Mouse (Mus musculus): ENCODE results near the gene Il33. TPM values are rescaled to one million over a fixed set of nuclear protein-coding genes. Genes with fewer than 3 reads are reported as not detected.

Il33 gene
- total RNA-seq (2014; rRNA removed) (13.7 and 15.3 TPM in 2 replicates), polyA plus RNA-seq (2015; fragmentation: Nextera tagmentation; extraction: Ambion mirVana) (16.9 and 19.0 TPM in 2 replicates)

GRCm38 (mm10) chr19:29924638-29925258 is at the start of gene Il33:
Il33 (plus strand) TSS chr19:29925114.
- 0 out of 2 replicates have a peak, but pooled peaks have one; percentile 43 for ATAC-seq
- H3K4me2 ChIP-seq (ENCODE audit: low read depth, low read length) = peak within 1 kb of the TSS; percentile 36

GRCm38 (mm10) chr19:29877422-29878291 is 47.3 kb upstream of the Il33 start:
- Histone ChIP-seq H3K4me1 (ENCODE audit: insufficient read depth, low read length) (no peaks in the 10 kb centered on the region), H3K9me3 (ENCODE audit: low read length) (no peaks in the 10 kb centered on the region), H3K9ac (replicated peaks; ENCODE audit: low read length) (no peak overlapping the region), H3K4me2 (ENCODE audit: low read depth, low read length) (no peak overlapping the region), H3K36me3 (ENCODE audit: insufficient read depth, low read length) (no peaks in the 10 kb centered on the region), H3K27ac (no peak overlapping the region), H3K4me3 (ENCODE audit: low read length) (no peak overlapping the region), H3K27me3 (ENCODE audit: insufficient read depth, low read length) (no peaks in the 10 kb centered on the region)
- TF ChIP-seq CTCF (IDR thresholded peaks at IDR 0.05; ENCODE audit: low read depth) = no peak
- ATAC-seq = no peak
- 77% methylated on average over 10 of the region's 10 CpGs for WGBS
- DNase-seq (ENCODE audit: low spot score) = no peak

More at GRCm38 (mm10) chr19:29924638-29925258, at the start of gene Il33:
- no peaks in the 10 kb centered on the region for H3K4me1 ChIP-seq (ENCODE audit: insufficient read depth, low read length)
- DNase-seq (ENCODE audit: low spot score) = peak; percentile 89
- peak within 1 kb of the TSS; percentile 4; the same call in 1 of the 2 replicates for H3K4me3 ChIP-seq (ENCODE audit: low read length)
- 36% methylated on average over 10 of the region's 10 CpGs for WGBS
- no peaks in the 10 kb centered on the region for H3K27me3 ChIP-seq (ENCODE audit: insufficient read depth, low read length)
- H3K9ac ChIP-seq (replicated peaks; ENCODE audit: low read length) = no peak within 1 kb of the TSS
- H3K36me3 ChIP-seq (ENCODE audit: insufficient read depth, low read length) = no peaks in the 10 kb centered on the region
- no peaks in the 10 kb centered on the region for H3K9me3 ChIP-seq (ENCODE audit: low read length)
- no peak for TF ChIP-seq CTCF (IDR thresholded peaks at IDR 0.05; ENCODE audit: low read depth)
- H3K27ac ChIP-seq = no peak within 1 kb of the TSS

GRCm38 (mm10) chr19:29878896-29879504 is 45.9 kb upstream of the Il33 start:
- 78% methylated on average over 8 of the region's 8 CpGs for WGBS
- Histone ChIP-seq H3K36me3 (ENCODE audit: insufficient read depth, low read length) (no peaks in the 10 kb centered on the region), H3K9me3 (ENCODE audit: low read length) (no peaks in the 10 kb centered on the region), H3K27ac (no peak overlapping the region), H3K4me1 (ENCODE audit: insufficient read depth, low read length) (no peaks in the 10 kb centered on the region), H3K4me3 (ENCODE audit: low read length) (no peak overlapping the region), H3K4me2 (ENCODE audit: low read depth, low read length) (no peak overlapping the region), H3K27me3 (ENCODE audit: insufficient read depth, low read length) (no peaks in the 10 kb centered on the region), H3K9ac (replicated peaks; ENCODE audit: low read length) (no peak overlapping the region)
- DNase-seq (ENCODE audit: low spot score) = no peak
- ATAC-seq = no peak
- no peak for TF ChIP-seq CTCF (IDR thresholded peaks at IDR 0.05; ENCODE audit: low read depth)

GRCm38 (mm10) chr19:29880918-29881317 is 44.0 kb upstream of the Il33 start:
- Histone ChIP-seq H3K36me3 (ENCODE audit: insufficient read depth, low read length) (no peaks in the 10 kb centered on the region), H3K4me3 (ENCODE audit: low read length) (no peak overlapping the region), H3K4me1 (ENCODE audit: insufficient read depth, low read length) (no peaks in the 10 kb centered on the region), H3K27me3 (ENCODE audit: insufficient read depth, low read length) (no peaks in the 10 kb centered on the region), H3K4me2 (ENCODE audit: low read depth, low read length) (no peak overlapping the region), H3K9me3 (ENCODE audit: low read length) (no peaks in the 10 kb centered on the region), H3K27ac (no peak overlapping the region), H3K9ac (replicated peaks; ENCODE audit: low read length) (no peak overlapping the region)
- DNase-seq (ENCODE audit: low spot score) (no peak), ATAC-seq (no peak)
- no peak for TF ChIP-seq CTCF (IDR thresholded peaks at IDR 0.05; ENCODE audit: low read depth)
- WGBS = 81% methylated on average over 4 of the region's 4 CpGs

- H3K36me3 ChIP-seq (ENCODE audit: insufficient read depth, low read length) = no peaks in the 10 kb centered on the region
- 92% methylated on average over 3 of the region's 3 CpGs for WGBS
- H3K4me2 ChIP-seq (ENCODE audit: low read depth, low read length) = no peak overlapping the region
- H3K27ac ChIP-seq = no peak overlapping the region
- H3K9me3 ChIP-seq (ENCODE audit: low read length) = no peaks in the 10 kb centered on the region
- no peak overlapping the region for H3K9ac ChIP-seq (replicated peaks; ENCODE audit: low read length)
- DNase-seq (ENCODE audit: low spot score) (no peak), ATAC-seq (no peak)
- H3K4me3 ChIP-seq (ENCODE audit: low read length) = no peak overlapping the region
- H3K27me3 ChIP-seq (ENCODE audit: insufficient read depth, low read length) = no peaks in the 10 kb centered on the region
- TF ChIP-seq CTCF (IDR thresholded peaks at IDR 0.05; ENCODE audit: low read depth) = no peak
- H3K4me1 ChIP-seq (ENCODE audit: insufficient read depth, low read length) = no peaks in the 10 kb centered on the region
These were observed 42.2 kb upstream of the Il33 start for GRCm38 (mm10) chr19:29882696-29883095.

GRCm38 (mm10) chr19:29885548-29885947 is 39.4 kb upstream of the Il33 start:
- TF ChIP-seq CTCF (IDR thresholded peaks at IDR 0.05; ENCODE audit: low read depth) = no peak
- no peak for ATAC-seq
- no peaks in the 10 kb centered on the region for H3K27me3 ChIP-seq (ENCODE audit: insufficient read depth, low read length)
- no peak overlapping the region for H3K27ac ChIP-seq
- no peaks in the 10 kb centered on the region for H3K9me3 ChIP-seq (ENCODE audit: low read length)
- no peaks in the 10 kb centered on the region for H3K36me3 ChIP-seq (ENCODE audit: insufficient read depth, low read length)
- no peaks in the 10 kb centered on the region for H3K4me1 ChIP-seq (ENCODE audit: insufficient read depth, low read length)
- no peak overlapping the region for H3K4me2 ChIP-seq (ENCODE audit: low read depth, low read length)
- no peak for DNase-seq (ENCODE audit: low spot score)
- no peak overlapping the region for H3K4me3 ChIP-seq (ENCODE audit: low read length)
- WGBS = 89% methylated on average over 6 of the region's 6 CpGs
- no peak overlapping the region for H3K9ac ChIP-seq (replicated peaks; ENCODE audit: low read length)

Measured in hindbrain, postnatal 0 days (tissue).